25 mouse cellular contexts compared by ENCODE assay signal in genomic region chr10:59116331-59116730, GRCm38 (mm10).
DNase-seq lines count a peak whose midpoint lies in the region; ATAC-seq and TF ChIP-seq lines count a peak whose summit lies in the region.
"Had no signal": no experiment of that assay in that cellular context is flagged by ENCODE, and none has a peak within 500 bp of the region (broad histone marks: within the 10 kb centered on the region; RNA-seq: fewer than 3 reads in every experiment).

No protein-coding gene starts in this region.

- DNase-seq in left cerebral cortex, adult 2 months (ENCODE audit: extremely low spot score in 1 of 2, low spot score in 2 of 2) = no peak
- DNase-seq in left cerebral cortex, postnatal 14 days (ENCODE audit: low spot score in 2 of 2) = no peak
- peak; percentile 28 for DNase-seq in lung, postnatal 25 days (ENCODE audit: low spot score)
- DNase-seq in thymus, postnatal 0 days (ENCODE audit: low spot score) = no peak
- DNase-seq: adrenal gland, adult 2 months; adrenal gland, postnatal 14 days; B cell, adult 2 months; cerebellum, adult 11 months; cerebellum, adult 2 months; cerebellum, adult 9-11 months; cerebellum, postnatal 25 days; gastrocnemius, postnatal 10 days; heart, adult 11 months had no signal

- no peak overlapping the region for H3K4me3 ChIP-seq in left cerebral cortex, adult 2 months
- no peak overlapping the region for H3K4me3 ChIP-seq in cortical plate, adult 2 months (ENCODE audit: insufficient read depth, low read length)
- no peak overlapping the region for H3K4me3 ChIP-seq in lung, embryonic 16.5 days (ENCODE audit: low read length)
- H3K4me3 ChIP-seq: forebrain, embryonic 10.5 days; forebrain, embryonic 13.5 days; hindbrain, embryonic 12.5 days; hindbrain, embryonic 15.5 days had no signal

- H3K27me3 ChIP-seq in lung, embryonic 16.5 days (ENCODE audit: control insufficient read depth, insufficient read depth, low read depth, low read length) = no peaks in the 10 kb centered on the region
- H3K27me3 ChIP-seq: CH12.LX; forebrain, embryonic 13.5 days; hindbrain, embryonic 12.5 days; hindbrain, embryonic 15.5 days had no signal

- 53% methylated on average over 9 of the region's 9 CpGs for WGBS in lung, embryonic 16.5 days

- intact Hi-C loops in left cerebral cortex, adult 2 months (cut with DNase I) = no loop called here
- intact Hi-C loops in left cerebral cortex, postnatal 14 days (cut with DNase I) = no loop called here

- peaks cover 4% of the 10 kb centered on the region for H3K4me1 ChIP-seq in cortical plate, adult 2 months (ENCODE audit: control insufficient read depth, insufficient read depth, low read length)
- peaks cover 19% of the 10 kb centered on the region for H3K4me1 ChIP-seq in lung, embryonic 16.5 days (replicated peaks; ENCODE audit: control insufficient read depth, insufficient read depth, low read length)
- H3K4me1 ChIP-seq: forebrain, embryonic 10.5 days; forebrain, embryonic 13.5 days; hindbrain, embryonic 12.5 days; hindbrain, embryonic 15.5 days had no signal

- TF ChIP-seq POLR2A in cortical plate, adult 2 months (IDR thresholded peaks at IDR 0.05; ENCODE audit: extremely low read depth, insufficient read depth, low read length) = no peak

- H3K36me3 ChIP-seq in lung, embryonic 16.5 days (ENCODE audit: control insufficient read depth, insufficient read depth, low read length) = no peaks in the 10 kb centered on the region
- H3K36me3 ChIP-seq: forebrain, embryonic 10.5 days; G1E; hindbrain, embryonic 12.5 days; hindbrain, embryonic 15.5 days had no signal

- TF ChIP-seq CTCF in left cerebral cortex, adult 2 months (IDR thresholded peaks at IDR 0.05) = no peak
- no peak for TF ChIP-seq CTCF in cortical plate, adult 2 months (IDR thresholded peaks at IDR 0.05; ENCODE audit: extremely low read depth, insufficient read depth, low read length)

- peak overlapping the region; percentile 45 for H3K27ac ChIP-seq in left cerebral cortex, adult 2 months
- peak overlapping the region; percentile 22; the same call in 1 of the 2 replicates for H3K27ac ChIP-seq in cortical plate, adult 2 months (ENCODE audit: insufficient read depth, low read length)
- peak overlapping the region; percentile 86 for H3K27ac ChIP-seq in lung, embryonic 16.5 days (ENCODE audit: low read length)
- H3K27ac ChIP-seq: forebrain, embryonic 10.5 days; forebrain, embryonic 13.5 days; hindbrain, embryonic 12.5 days; hindbrain, embryonic 15.5 days had no signal

- H3K9me3 ChIP-seq in lung, embryonic 16.5 days (ENCODE audit: control insufficient read depth, low read length) = no peaks in the 10 kb centered on the region
- H3K9me3 ChIP-seq: forebrain, embryonic 10.5 days; forebrain, embryonic 13.5 days; G1E; hindbrain, embryonic 12.5 days; hindbrain, embryonic 15.5 days had no signal

- peak; percentile 63 for ATAC-seq in lung, embryonic 16.5 days (ENCODE audit: low read depth)
- no peak for ATAC-seq in megakaryocyte, adult 5-6 weeks (ENCODE audit: poor library complexity, severe bottlenecking)
- ATAC-seq: forebrain, embryonic 13.5 days; forebrain, embryonic 16.5 days; Patski had no signal

- no peak overlapping the region for H3K9ac ChIP-seq in lung, embryonic 16.5 days (ENCODE audit: low read length)
- H3K9ac ChIP-seq: forebrain, embryonic 13.5 days; hindbrain, embryonic 12.5 days; hindbrain, embryonic 15.5 days had no signal

- no peak overlapping the region for H3K4me2 ChIP-seq in lung, embryonic 16.5 days (ENCODE audit: low read depth, low read length)
- H3K4me2 ChIP-seq: forebrain, embryonic 13.5 days; heart, embryonic 11.5 days; hindbrain, embryonic 12.5 days; hindbrain, embryonic 15.5 days had no signal

Comparison
In these comparisons a context has a peak if more than half of its experiments do, and no peak if none do; other contexts are left out.
1. H3K27ac ChIP-seq: peak in every context shown above with its lines; median percentile 86 in lung, embryonic 16.5 days; 45 in left cerebral cortex, adult 2 months; 22 in cortical plate, adult 2 months.